Mouse (Mus musculus) heart, embryonic 10.5 days (tissue): ENCODE data around the gene B3gnt4. TPM values are rescaled to one million over a fixed set of nuclear protein-coding genes. Genes with fewer than 3 reads are reported as not detected.

Source experiments
- DNase-seq: peaks from one replicate; pipeline ENCODE4 v3.0.0-alpha.2; 2017; ENCODE audit warnings: low spot score
- H3K27ac ChIP-seq: fragments of 300-500 bp; sonication (generic); 2 replicates; pipeline ENCODE4 v1.5.1; 2016; ENCODE audit warnings: mild to moderate bottlenecking
- H3K27me3 ChIP-seq: fragments of 300-500 bp; sonication (generic); 2 replicates; pipeline ENCODE4 v1.6.1; 2016; ENCODE audit warnings: mild to moderate bottlenecking; ENCODE audit not compliant: poor library complexity, insufficient read depth, severe bottlenecking
- H3K36me3 ChIP-seq: fragments of 300-500 bp; sonication (generic); 2 replicates; pipeline ENCODE4 v1.6.1; 2016; ENCODE audit warnings: mild to moderate bottlenecking, moderate library complexity
- H3K4me1 ChIP-seq: fragments of 300-500 bp; sonication (generic); 2 replicates; pipeline ENCODE4 v1.6.1; 2016; ENCODE audit warnings: mild to moderate bottlenecking
- H3K4me3 ChIP-seq: fragments of 300-500 bp; sonication (generic); 2 replicates; pipeline ENCODE4 v1.5.1; 2016; ENCODE audit warnings: mild to moderate bottlenecking, moderate library complexity
- H3K9me3 ChIP-seq: fragments of 300-500 bp; sonication (generic); 2 replicates; pipeline ENCODE4 v1.6.1; 2016; ENCODE audit warnings: mild to moderate bottlenecking, moderate library complexity
- WGBS: fragments of 180-500 bp; shearing (Covaris S2); methylation state at CpG from one replicate; pipeline ENCODE4 v1.1.7; 2016; 5-methylcytosine and 5-hydroxymethylcytosine counted together
- polyA plus RNA-seq: library from polyadenylated mRNA; unstranded; fragments of >200 nt; fragmentation: Nextera tagmentation; extraction: Ambion mirVana; gene quantifications from 2 replicates; pipeline ENCODE4 v1.2.1, GENCODE M21; 2016

Gene B3gnt4
- polyA plus RNA-seq: 0.15 and 0.48 TPM in 2 replicates

DNA sequence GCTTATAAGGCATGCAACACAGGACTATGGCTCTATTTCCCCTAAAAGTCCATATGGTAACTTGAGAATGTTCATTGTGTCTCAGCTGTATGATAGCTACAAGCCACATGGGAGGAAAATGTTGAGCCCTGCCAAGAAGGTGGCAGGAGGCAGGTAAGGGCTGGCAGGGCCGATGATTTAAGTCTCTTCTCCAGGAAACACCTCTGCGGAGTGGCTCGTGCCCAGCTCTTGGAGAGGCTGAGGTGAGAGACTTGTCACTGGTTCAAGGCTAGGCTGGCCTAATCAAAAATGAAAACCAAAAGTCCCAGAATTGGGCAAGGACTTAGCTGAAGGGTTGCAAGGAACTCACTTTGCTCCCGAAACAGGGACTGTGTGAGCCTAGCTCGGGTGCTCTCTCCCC is at the start of gene B3gnt4:
Gene B3gnt4 (plus strand): TSS at position 301 of the 400 bp plus-strand sequence.
- WGBS: 89% methylated on average over 5 of the region's 5 CpGs
- Histone ChIP-seq H3K4me1 (peaks cover 9% of the 10 kb centered on the region), H3K4me3 (no peak within 1 kb of the TSS; the same call in 1 of the 2 replicates), H3K27ac (no peak within 1 kb of the TSS), H3K9me3 (no peaks in the 10 kb centered on the region), H3K27me3 (peaks cover 39% of the 10 kb centered on the region), H3K36me3 (peaks cover 28% of the 10 kb centered on the region)
- DNase-seq: no peak

DNA sequence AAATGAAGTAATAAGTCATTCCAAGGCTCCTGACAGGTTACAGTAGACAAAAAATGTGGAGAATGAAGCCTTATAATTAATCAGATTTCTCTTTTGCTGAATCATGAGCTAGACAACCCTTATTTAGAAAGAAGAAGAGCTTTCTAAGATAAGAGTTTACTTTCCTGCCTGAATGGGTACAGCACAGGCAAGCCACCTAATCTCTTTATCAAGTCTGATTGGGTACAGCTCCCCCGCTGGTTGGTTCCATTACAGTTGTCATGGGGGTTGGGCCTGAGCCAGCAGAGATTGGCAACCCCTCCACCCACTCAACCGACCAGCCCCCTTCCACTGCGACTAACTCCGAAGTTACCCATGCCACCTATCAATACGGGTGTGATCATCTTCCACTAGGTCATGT is 48.8 kb upstream of the B3gnt4 start:
- DNase-seq: no peak
- WGBS: 26% methylated on average over 5 of the region's 5 CpGs

DNA sequence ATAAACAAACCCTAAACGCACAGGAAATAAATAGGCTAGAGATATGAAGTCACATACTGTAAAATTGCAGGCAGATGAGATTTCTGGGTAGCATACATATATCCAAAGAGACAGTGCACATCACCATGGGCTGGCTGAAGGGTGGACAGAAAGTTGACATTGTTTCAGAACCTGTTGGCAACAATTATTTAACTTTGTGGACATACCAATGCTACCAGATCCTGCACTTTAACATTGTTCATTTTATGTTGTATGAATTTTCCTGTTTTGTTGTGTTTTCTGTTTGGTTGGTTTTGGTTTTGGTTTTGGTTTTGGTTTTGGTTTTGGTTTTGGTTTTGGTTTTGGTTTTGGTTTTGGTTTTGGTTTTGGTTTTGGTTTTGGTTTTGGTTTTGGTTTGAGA is 45.6 kb upstream of the B3gnt4 start:
- DNase-seq: no peak
- H3K36me3 ChIP-seq: no peaks in the 10 kb centered on the region
- 85% methylated on average over 1 of the region's 1 CpGs for WGBS

More for the DNA sequence above, 48.8 kb upstream of the B3gnt4 start:
- peaks cover 10% of the 10 kb centered on the region; the same call in 1 of the 2 replicates for H3K36me3 ChIP-seq
- H3K27ac ChIP-seq: no peak overlapping the region
- no peak overlapping the region for H3K4me3 ChIP-seq
- H3K4me1 ChIP-seq: no peaks in the 10 kb centered on the region
- H3K9me3 ChIP-seq: no peaks in the 10 kb centered on the region
- H3K27me3 ChIP-seq: no peaks in the 10 kb centered on the region

DNA sequence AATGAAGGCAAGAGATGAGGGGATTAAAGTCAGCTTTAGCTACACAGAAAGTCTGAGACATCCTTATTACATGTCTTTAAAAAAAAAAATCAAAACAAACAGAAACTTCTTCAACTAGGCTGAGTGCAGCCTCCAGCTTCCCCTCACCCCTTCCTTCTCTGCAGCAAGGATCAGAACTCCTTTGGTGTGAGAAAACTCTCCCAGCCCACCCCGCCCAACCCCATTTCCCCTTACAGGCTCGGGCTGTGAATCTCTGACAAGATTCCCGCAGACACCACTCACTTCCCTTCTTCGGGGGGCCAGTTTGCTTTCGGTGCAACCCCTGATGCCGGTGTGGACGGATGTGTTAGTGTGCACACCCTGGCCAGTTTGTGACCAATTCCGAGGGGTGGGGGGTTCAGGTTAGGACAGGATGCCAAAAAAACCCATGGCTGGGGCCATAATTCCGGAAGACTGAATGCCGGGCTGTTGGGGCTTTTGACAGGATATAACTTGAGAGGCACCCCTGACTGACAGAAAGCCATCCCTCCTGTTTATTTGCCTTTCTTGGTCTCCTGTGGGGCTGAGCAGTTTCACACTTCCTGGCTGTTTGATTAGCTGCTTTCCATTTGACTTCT is 39.4 kb upstream of the B3gnt4 start:
- WGBS: 16% methylated on average over 10 of the region's 10 CpGs
- Histone ChIP-seq H3K4me1 (peaks cover 7% of the 10 kb centered on the region), H3K4me3 (peak overlapping the region; percentile 52), H3K9me3 (no peaks in the 10 kb centered on the region), H3K27me3 (no peaks in the 10 kb centered on the region), H3K36me3 (no peaks in the 10 kb centered on the region), H3K27ac (peak overlapping the region; percentile 53)
- DNase-seq: no peak

More for the DNA sequence above, 45.6 kb upstream of the B3gnt4 start:
- no peaks in the 10 kb centered on the region for H3K27me3 ChIP-seq
- H3K27ac ChIP-seq: no peak overlapping the region
- H3K9me3 ChIP-seq: no peaks in the 10 kb centered on the region
- H3K4me1 ChIP-seq: no peaks in the 10 kb centered on the region
- H3K4me3 ChIP-seq: no peak overlapping the region

DNA sequence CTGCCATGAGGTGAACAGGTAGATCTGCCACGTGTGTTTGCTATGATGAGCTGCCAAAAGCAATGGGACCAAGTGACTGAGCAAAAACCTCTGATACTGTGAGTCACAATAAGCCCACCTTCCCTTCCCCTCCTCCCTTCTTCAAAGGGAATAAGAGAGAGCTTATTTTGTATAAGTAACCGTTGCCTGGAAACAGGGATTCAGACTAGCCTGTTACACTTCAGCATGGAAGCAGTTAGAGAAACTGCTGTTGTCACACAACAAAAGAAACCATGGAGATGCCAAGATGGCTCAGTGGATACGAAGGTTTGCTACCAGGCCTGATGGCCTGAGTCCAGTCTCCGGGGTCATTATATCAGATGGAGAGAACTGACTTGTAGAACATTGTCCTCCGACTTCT is 36.4 kb upstream of the B3gnt4 start:
- Histone ChIP-seq H3K4me1 (peaks cover 7% of the 10 kb centered on the region), H3K27ac (no peak overlapping the region), H3K27me3 (no peaks in the 10 kb centered on the region), H3K4me3 (no peak overlapping the region), H3K9me3 (no peaks in the 10 kb centered on the region), H3K36me3 (no peaks in the 10 kb centered on the region)
- no peak for DNase-seq
- 83% methylated on average over 5 of the region's 5 CpGs for WGBS

DNA sequence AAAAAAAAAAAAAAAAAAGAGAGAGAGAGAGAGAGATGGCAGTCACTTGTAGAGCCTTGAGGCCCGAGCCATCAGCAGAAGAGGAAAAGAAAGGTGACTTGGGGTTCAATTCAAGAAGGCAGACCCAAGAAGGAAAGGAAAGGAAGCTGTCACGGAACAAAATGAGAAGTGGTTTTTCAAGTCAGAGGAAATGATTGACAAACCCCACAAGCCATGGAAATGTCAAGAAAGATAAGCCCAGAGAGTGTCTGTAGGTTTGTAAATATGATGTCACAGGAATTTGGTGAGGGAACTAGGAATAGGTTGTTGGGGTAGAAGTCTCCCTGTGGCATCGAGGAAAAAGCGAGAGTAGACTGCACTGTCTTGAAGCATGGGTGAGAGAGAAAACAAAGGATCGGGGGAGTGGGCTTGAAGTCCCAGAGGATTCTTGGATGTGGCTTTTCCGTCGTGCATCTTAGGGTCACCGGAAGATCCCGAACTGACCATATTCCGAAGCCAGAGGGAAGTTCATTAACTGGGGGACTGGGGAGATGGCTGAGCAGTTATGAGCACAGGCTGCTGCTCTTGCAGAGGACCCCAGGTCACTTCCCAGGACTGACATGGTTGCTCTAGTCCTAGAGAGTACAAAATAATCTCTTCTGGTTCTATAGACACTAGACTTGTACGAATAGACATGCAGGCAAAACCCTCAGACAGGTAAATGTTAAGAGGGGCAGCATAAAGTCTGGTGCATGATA is 22.4 kb upstream of the B3gnt4 start:
- no peak overlapping the region for H3K4me3 ChIP-seq
- H3K36me3 ChIP-seq: no peaks in the 10 kb centered on the region
- no peak for DNase-seq
- 75% methylated on average over 11 of the region's 11 CpGs for WGBS
- peaks cover 11% of the 10 kb centered on the region for H3K4me1 ChIP-seq
- H3K9me3 ChIP-seq: no peaks in the 10 kb centered on the region
- H3K27me3 ChIP-seq: peaks cover 5% of the 10 kb centered on the region; the same call in 1 of the 2 replicates
- H3K27ac ChIP-seq: no peak overlapping the region

DNA sequence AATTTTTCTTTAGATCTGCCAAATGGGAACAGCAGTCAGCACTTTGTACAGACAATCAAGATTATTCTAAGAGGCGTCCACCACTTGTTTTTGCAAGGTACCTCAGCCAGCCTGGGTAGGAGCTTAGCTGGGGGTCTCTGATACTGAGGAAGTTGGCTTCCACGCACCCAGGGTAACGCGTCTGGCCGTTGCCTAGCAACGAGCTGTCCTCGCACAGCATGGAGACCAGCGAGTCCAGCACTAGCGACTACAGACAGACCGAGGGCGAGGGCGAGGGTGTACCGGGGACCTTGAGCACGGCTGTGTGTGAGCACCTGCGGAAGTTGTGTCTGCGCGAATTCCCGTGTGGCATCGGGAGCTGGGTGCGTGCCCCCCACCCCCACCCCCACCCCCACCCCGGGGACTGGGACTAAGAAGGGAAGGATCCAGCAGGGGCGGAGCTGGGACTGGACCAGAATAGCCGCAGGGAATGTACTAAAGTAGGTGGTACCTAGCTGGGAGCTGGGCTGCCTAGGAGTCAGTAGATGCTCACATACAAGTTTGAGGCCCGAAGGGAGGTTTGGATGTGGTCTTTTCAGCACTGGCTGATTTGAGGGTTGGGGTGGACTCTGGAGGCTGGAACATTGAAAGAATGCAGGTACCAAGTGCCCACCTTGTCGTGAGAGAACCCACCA is 21.0 kb upstream of the B3gnt4 start, which contains the start of the genes Lrrc43 and Il31:
Gene Lrrc43 (plus strand): TSS at position 194 of the 674 bp plus-strand sequence.
Gene Il31 (minus strand): TSS at position 378 of the 674 bp plus-strand sequence.
- peak within 1 kb of the TSS; percentile 36; the same call in 1 of the 2 replicates for H3K27ac ChIP-seq
- no peak for DNase-seq
- H3K9me3 ChIP-seq: no peaks in the 10 kb centered on the region
- no peaks in the 10 kb centered on the region for H3K36me3 ChIP-seq
- H3K4me3 ChIP-seq: peak within 1 kb of the TSS; percentile 52
- peaks cover 5% of the 10 kb centered on the region; the same call in 1 of the 2 replicates for H3K27me3 ChIP-seq
- peaks cover 11% of the 10 kb centered on the region for H3K4me1 ChIP-seq
- WGBS: 8% methylated on average over 25 of the region's 25 CpGs

DNA sequence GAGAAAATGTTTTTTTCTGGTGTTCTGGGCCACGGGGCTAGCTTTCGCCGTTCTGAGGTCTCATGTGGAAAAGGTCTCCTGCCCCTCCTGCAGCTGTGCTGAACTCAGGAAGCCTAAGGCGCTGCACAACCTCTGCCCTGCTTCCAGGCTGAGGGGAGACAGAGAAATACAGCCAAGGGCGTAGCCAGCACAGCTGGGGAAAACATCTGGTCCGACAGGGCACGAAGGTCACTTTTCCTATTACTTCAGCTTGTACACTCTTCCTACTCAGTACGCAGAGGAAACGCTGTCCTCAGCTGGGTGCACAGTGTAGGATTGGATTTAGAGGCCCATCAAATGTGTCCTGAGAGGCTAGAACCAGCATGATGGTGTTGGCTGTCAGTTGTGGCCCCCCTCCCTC is 20.3 kb upstream of the B3gnt4 start:
- Histone ChIP-seq H3K27ac (no peak overlapping the region), H3K4me3 (no peak overlapping the region), H3K9me3 (no peaks in the 10 kb centered on the region), H3K27me3 (peaks cover 5% of the 10 kb centered on the region; the same call in 1 of the 2 replicates), H3K36me3 (no peaks in the 10 kb centered on the region), H3K4me1 (peaks cover 11% of the 10 kb centered on the region)
- DNase-seq: no peak
- WGBS: 66% methylated on average over 9 of the region's 9 CpGs

DNA sequence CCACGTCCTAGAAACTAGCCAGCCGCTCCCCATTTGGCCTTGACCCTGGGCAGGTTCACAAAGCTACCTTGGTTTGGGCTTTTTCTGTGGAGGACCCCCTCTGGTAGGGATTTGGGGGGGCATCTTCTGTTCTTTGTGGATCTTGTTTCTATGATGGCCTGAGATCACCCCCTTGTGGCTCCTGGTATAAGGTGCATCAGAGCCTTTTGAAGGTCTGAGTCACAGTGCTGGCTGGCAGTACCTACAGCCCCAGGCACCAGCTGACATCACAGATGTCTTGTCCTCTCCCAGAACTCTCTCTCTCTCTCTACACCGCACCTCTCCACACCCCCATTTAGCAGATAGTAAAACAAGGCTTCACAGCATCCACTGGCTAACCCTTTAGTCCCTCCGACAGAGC is 10.5 kb upstream of the B3gnt4 start:
- WGBS: 45% methylated on average over 4 of the region's 4 CpGs
- peaks cover 26% of the 10 kb centered on the region for H3K4me1 ChIP-seq
- no peak for DNase-seq
- H3K27ac ChIP-seq: no peak overlapping the region
- H3K36me3 ChIP-seq: no peaks in the 10 kb centered on the region
- no peaks in the 10 kb centered on the region for H3K9me3 ChIP-seq
- peaks cover 12% of the 10 kb centered on the region for H3K27me3 ChIP-seq
- H3K4me3 ChIP-seq: no peak overlapping the region

DNA sequence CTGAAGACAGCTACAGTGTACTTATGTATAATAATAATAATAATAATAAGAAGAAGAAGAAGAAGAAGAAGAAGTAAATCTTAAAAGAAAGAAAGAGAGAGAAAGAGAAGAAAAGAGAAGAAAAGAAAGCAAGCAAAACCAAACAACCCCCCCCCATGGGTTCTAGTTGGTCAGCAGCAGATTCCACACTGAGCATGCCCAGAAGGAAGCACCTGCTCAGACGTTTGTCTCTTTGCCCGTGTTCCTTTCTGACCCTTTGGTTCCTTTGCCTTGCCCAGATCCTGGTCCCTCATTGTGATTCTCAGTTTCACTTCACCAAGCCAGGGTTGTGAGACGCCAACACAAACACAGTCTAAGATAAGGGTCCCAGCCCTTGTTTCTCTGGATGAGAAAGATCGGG is 8.3 kb upstream of the B3gnt4 start:
- Histone ChIP-seq H3K4me3 (no peak overlapping the region), H3K36me3 (no peaks in the 10 kb centered on the region), H3K9me3 (no peaks in the 10 kb centered on the region), H3K27ac (no peak overlapping the region), H3K4me1 (peaks cover 22% of the 10 kb centered on the region), H3K27me3 (peaks cover 23% of the 10 kb centered on the region)
- WGBS: 56% methylated on average over 4 of the region's 4 CpGs
- DNase-seq: no peak

DNA sequence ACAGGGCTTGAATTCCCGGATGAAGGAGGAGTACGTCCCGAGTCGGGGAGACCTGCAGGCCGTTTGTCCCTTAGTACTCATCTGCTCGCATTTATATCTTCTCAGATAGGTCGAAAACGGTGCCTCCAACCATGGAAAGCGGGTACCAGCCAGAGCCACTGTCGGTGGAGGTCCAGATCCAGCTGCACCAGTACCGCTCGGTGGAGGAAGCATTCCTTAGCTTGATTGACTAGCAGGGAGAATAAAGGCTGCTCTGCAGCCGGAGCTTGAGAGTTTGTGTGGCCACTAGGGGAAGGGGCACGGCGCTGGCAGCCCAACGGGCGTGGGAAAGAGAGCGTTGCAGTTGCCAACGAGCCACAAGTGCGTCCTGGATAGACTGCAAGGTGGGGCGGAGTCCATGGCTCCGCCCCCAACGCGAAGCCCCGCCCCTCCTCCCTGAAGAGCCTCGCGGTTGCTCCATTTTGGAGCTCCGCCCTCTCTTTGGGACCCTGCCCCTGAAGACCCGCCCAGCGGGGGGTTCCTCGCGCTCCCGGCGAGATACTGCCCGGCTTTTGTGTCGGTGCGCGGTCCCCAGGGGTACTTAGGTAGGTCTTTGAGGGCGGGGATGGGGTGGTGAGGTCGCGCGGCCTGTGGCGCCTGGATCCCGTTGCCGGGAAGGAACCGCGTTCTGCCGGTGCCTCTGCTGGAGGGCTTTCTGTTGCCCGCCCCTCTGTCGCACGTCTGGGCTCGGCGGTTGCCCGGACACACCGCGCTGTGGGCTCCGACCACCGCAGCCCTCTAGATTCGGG is 2.1 kb upstream of the B3gnt4 start:
- no peaks in the 10 kb centered on the region for H3K9me3 ChIP-seq
- DNase-seq: peak; percentile 90
- peaks cover 14% of the 10 kb centered on the region for H3K4me1 ChIP-seq
- H3K27ac ChIP-seq: peak overlapping the region; percentile 33; the same call in 1 of the 2 replicates
- 2% methylated on average over 59 of the region's 59 CpGs for WGBS
- peak overlapping the region; percentile 66 for H3K4me3 ChIP-seq
- peaks cover 45% of the 10 kb centered on the region for H3K27me3 ChIP-seq
- peaks cover 18% of the 10 kb centered on the region for H3K36me3 ChIP-seq

DNA sequence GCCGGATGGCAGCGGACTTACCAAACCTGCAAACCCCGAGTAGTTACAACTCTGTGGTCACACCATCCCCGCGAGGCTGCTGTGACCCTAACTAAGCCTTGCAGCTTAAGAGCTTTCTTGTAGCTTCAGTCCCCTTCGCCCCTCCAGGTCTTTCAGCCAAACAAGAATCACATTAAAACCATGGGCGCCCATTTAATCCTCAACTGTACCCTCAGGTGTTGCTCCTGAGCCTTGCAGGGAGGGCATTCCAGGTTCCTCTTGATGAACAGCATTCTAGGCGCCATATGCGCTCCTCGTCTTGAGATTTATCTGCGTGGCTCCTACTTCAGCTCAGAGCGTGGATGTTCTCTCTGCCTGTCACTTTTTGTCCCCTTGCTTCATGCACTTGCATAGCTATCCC is 1.3 kb upstream of the B3gnt4 start:
- H3K9me3 ChIP-seq: no peaks in the 10 kb centered on the region
- peaks cover 45% of the 10 kb centered on the region for H3K27me3 ChIP-seq
- no peak for DNase-seq
- peak overlapping the region; percentile 66 for H3K4me3 ChIP-seq
- 10% methylated on average over 12 of the region's 12 CpGs for WGBS
- peaks cover 9% of the 10 kb centered on the region for H3K4me1 ChIP-seq
- peaks cover 21% of the 10 kb centered on the region for H3K36me3 ChIP-seq
- peak overlapping the region; percentile 33; the same call in 1 of the 2 replicates for H3K27ac ChIP-seq
